Mouse (Mus musculus) lung, embryonic 14.5 days (tissue): ENCODE measurements around the gene Gpr89. TPM values are rescaled to one million over a fixed set of nuclear protein-coding genes. Genes with fewer than 3 reads are reported as not detected.

Experiments used
- ATAC-seq: fragments of 200-750 bp; cut with Nextera tagmentation; 2 replicates; pipeline ENCODE4 v1.8.0; 2017; ENCODE audit warnings: mild to moderate bottlenecking, moderate TSS enrichment, moderate library complexity; ENCODE audit not compliant: insufficient read depth
- DNase-seq: peaks from one replicate; pipeline ENCODE4 v3.0.0-alpha.2; 2015
- H3K27ac ChIP-seq: fragments of 300-500 bp; sonication (generic); 2 replicates; pipeline ENCODE4 v1.5.1; 2014; ENCODE audit warnings: low read depth, mild to moderate bottlenecking, moderate library complexity
- H3K27me3 ChIP-seq: fragments of 300-500 bp; sonication (generic); 2 replicates; pipeline ENCODE4 v1.6.1; 2014; ENCODE audit warnings: low read length, control low read depth; ENCODE audit not compliant: insufficient read depth
- H3K36me3 ChIP-seq: fragments of 300-500 bp; sonication (generic); 2 replicates; pipeline ENCODE4 v1.6.1; 2014; ENCODE audit warnings: control low read depth; ENCODE audit not compliant: insufficient read depth
- H3K4me1 ChIP-seq: fragments of 300-500 bp; sonication (generic); 2 replicates; pipeline ENCODE4 v1.6.1; 2014; ENCODE audit warnings: antibody characterized with exemption, control low read depth; ENCODE audit not compliant: insufficient read depth
- H3K4me2 ChIP-seq: fragments of 300-500 bp; sonication (generic); 2 replicates; pipeline ENCODE4 v1.6.1; 2014; ENCODE audit warnings: mild to moderate bottlenecking
- H3K4me3 ChIP-seq: fragments of 300-500 bp; sonication (generic); 2 replicates; pipeline ENCODE4 v1.5.1; 2014; ENCODE audit warnings: low read depth, low read length
- H3K9ac ChIP-seq: fragments of 300-500 bp; sonication (generic); 2 replicates; pipeline ENCODE4 v1.6.1; 2014
- H3K9me3 ChIP-seq: fragments of 300-500 bp; sonication (generic); 2 replicates; pipeline ENCODE4 v1.6.1; 2016; ENCODE audit warnings: low read depth, low read length, control low read depth
- CTCF ChIP-seq: IDR thresholded peaks from 2 replicates; pipeline ENCODE4 v1.5.1; 2016; ENCODE audit warnings: antibody characterized with exemption, low read depth
- WGBS: fragments of 180-500 bp; shearing (Covaris S2); extraction: QIAGEN DNeasy Blood & Tissue Kit; methylation state at CpG from one replicate; pipeline ENCODE4 v1.1.7; 2014; 5-methylcytosine and 5-hydroxymethylcytosine counted together
- polyA plus RNA-seq: library from polyadenylated mRNA; unstranded; fragments of >200 nt; fragmentation: Nextera tagmentation; extraction: Ambion mirVana; gene quantifications from 2 replicates; pipeline ENCODE4 v1.2.1, GENCODE M21; 2014

Gene Gpr89
- polyA plus RNA-seq, 1 experiment from 2014 or later, result 35.4 TPM

DNA sequence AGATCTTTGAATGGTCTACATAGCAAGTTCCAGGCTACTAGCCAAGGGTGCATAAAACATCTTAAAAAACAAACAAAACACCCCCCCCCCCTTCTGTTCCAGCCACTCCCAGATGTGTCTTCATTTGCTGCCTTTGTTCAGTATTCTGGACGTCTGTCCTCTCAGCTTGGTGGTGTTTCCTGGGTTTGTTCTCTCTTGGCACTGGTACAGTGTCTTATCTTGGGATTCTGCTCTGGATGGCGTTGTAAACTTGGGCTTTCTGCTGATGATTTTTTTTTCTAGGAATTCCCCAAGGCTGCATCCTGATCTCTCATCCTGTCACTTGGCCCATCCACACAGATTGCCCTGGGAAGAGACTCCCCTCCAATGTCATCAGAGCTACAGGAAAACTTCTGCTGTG lies 68.7 kb downstream of the Gpr89 start:
- Histone ChIP-seq H3K4me1 (no peaks in the 10 kb centered on the region), H3K36me3 (no peaks in the 10 kb centered on the region), H3K4me2 (no peak overlapping the region), H3K9me3 (no peaks in the 10 kb centered on the region), H3K27ac (no peak overlapping the region), H3K27me3 (no peaks in the 10 kb centered on the region), H3K4me3 (no peak overlapping the region), H3K9ac (no peak overlapping the region)
- no peak for TF ChIP-seq CTCF
- WGBS, result 26% methylated on average over 2 of the region's 2 CpGs
- no peak for ATAC-seq
- DNase-seq, result no peak

DNA sequence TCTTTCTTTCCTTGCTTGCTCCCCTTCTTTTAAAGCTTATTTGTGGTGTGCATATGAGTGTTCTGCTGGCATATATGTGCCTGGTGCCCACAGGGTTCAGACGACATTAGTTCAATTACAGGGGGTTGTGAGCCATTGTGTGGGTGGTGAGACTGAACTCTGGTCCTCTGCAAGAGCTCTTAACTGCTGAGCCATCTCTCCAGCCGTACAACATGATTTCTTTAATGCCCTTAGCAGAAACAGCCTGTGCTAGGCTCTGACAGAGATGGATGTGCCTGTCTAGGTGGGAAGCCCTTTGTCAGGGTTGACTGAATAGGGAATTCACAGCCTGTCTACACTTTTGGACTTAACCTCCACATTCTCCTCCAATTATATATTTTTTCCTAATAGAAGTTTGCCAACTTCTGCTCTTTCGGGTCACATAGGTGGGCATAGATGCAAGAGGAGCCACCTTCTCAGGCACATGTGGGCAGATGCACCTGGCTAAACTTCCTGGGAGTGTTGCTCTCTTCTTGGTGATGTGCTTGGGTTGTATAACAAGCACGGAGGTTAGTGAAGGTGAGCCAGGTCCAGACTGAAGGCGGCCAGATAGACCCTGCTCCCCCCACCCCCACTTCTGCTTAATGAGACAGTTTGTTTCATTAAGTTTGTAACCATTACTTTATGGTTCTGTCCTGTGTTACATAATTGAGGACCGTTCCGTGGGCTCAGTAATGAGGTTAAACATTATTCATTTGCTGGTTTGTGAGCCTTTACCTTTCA lies 70.4 kb downstream of the Gpr89 start:
- no peaks in the 10 kb centered on the region for H3K27me3 ChIP-seq
- ATAC-seq, result no peak
- no peak for TF ChIP-seq CTCF
- H3K9ac ChIP-seq, result no peak overlapping the region
- no peaks in the 10 kb centered on the region for H3K4me1 ChIP-seq
- no peak overlapping the region for H3K4me2 ChIP-seq
- H3K27ac ChIP-seq, result no peak overlapping the region
- H3K9me3 ChIP-seq, result no peaks in the 10 kb centered on the region
- H3K36me3 ChIP-seq, result no peaks in the 10 kb centered on the region
- no peak overlapping the region for H3K4me3 ChIP-seq
- no peak for DNase-seq
- 70% methylated on average over 7 of the region's 7 CpGs for WGBS

DNA sequence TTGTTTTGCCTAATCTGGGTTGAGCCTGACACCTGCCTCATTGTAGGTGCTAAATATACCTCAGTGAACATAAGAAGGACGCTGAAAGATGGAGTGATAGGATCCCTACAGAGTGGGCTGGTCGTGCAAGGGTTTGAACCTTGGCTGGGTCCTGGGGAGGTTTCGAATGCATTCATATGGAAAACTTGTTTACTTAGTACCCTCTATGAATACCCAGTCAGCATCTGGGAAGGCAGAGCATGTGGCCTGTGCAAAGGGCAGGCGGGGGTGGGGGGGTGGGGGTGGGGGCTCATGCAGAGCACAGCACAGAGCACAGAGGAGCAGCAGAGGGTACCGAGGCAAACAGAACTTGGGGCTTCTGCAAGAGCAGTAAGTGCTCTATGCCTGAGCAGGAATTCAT lies 72.2 kb downstream of the Gpr89 start:
- H3K36me3 ChIP-seq, result no peaks in the 10 kb centered on the region
- 43% methylated on average over 5 of the region's 5 CpGs for WGBS
- DNase-seq, result no peak
- H3K27me3 ChIP-seq, result no peaks in the 10 kb centered on the region
- no peak for TF ChIP-seq CTCF
- no peak overlapping the region for H3K4me2 ChIP-seq
- no peaks in the 10 kb centered on the region for H3K9me3 ChIP-seq
- H3K27ac ChIP-seq, result no peak overlapping the region
- no peak overlapping the region for H3K9ac ChIP-seq
- ATAC-seq, result no peak
- H3K4me3 ChIP-seq, result no peak overlapping the region
- H3K4me1 ChIP-seq, result no peaks in the 10 kb centered on the region

GRCm38 (mm10) chr3:96829856-96830255 lies 75.3 kb downstream of the Gpr89 start:
- DNase-seq (no peak), ATAC-seq (no peak)
- Histone ChIP-seq H3K27me3 (no peaks in the 10 kb centered on the region), H3K9ac (no peak overlapping the region), H3K4me2 (no peak overlapping the region), H3K4me3 (no peak overlapping the region), H3K27ac (no peak overlapping the region), H3K9me3 (no peaks in the 10 kb centered on the region), H3K36me3 (no peaks in the 10 kb centered on the region), H3K4me1 (no peaks in the 10 kb centered on the region)
- 72% methylated on average over 10 of the region's 10 CpGs for WGBS
- TF ChIP-seq CTCF, result no peak

- Histone ChIP-seq H3K27ac (no peak within 1 kb of the TSS), H3K9ac (no peak within 1 kb of the TSS), H3K4me2 (no peak within 1 kb of the TSS), H3K36me3 (no peaks in the 10 kb centered on the region), H3K9me3 (no peaks in the 10 kb centered on the region), H3K27me3 (no peaks in the 10 kb centered on the region), H3K4me1 (no peaks in the 10 kb centered on the region), H3K4me3 (no peak within 1 kb of the TSS)
- DNase-seq, result no peak
- 69% methylated on average over 1 of the region's 1 CpGs for WGBS
- no peak for ATAC-seq
- no peak for TF ChIP-seq CTCF
These were observed 76.2 kb downstream of the Gpr89 start, which contains the start of the genes Pdzk1 and Cd160 for GRCm38 (mm10) chr3:96828984-96829383. Pdzk1 (plus strand) TSS chr3:96829284. Cd160 (minus strand) TSS chr3:96829351.

DNA sequence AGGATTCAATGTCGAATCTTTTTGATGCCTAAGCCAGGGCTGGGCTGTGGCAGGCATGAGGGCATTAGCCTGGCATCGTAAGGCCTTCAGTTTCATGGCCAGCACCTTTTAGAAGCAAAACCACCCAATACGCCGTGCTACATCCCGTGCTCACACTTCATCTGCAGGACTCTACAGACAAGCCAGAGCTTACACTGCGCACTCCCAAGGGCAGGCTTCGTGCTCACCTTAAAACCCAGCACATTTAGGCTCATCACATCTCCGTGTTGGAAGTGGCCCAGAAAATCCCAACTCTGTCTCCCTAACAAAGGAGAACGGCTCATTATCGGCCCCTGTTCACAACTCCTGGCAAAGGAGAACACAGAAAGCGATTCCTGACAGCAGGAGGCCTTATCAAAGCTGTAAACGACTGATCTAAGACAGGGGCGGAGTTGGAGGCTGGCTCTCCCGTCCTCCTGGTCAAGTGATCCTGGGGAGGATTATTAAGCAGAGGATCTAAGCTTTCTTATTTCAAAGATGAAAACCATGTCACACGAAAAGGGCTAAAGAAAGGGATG lies 76.8 kb downstream of the Gpr89 start:
- H3K9ac ChIP-seq, result no peak overlapping the region
- no peak for ATAC-seq
- no peaks in the 10 kb centered on the region for H3K27me3 ChIP-seq
- no peak overlapping the region for H3K4me2 ChIP-seq
- 29% methylated on average over 15 of the region's 15 CpGs for WGBS
- no peaks in the 10 kb centered on the region for H3K4me1 ChIP-seq
- no peak for TF ChIP-seq CTCF
- no peaks in the 10 kb centered on the region for H3K36me3 ChIP-seq
- H3K27ac ChIP-seq, result no peak overlapping the region
- H3K4me3 ChIP-seq, result no peak overlapping the region
- no peaks in the 10 kb centered on the region for H3K9me3 ChIP-seq
- DNase-seq, result no peak

DNA sequence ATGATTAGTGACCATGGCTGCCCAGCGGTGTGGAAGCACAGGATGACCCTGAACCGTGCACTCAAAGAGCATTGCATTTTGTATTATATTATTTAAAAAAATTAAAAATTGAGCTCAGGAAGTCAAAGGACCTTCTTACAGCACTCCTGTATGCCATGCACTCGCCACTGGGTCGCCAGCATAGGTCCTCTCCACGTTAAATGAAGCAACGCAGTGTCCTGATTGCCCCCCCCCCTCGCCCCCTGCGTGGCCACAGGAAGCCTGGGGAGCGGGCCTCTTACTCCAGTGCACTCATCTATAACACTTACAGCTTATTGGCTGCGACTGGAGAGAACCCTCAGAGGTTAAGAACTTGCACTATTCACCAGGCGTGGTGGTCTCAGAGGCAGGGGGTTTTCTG lies 79.9 kb downstream of the Gpr89 start:
- 30% methylated on average over 11 of the region's 11 CpGs for WGBS
- no peaks in the 10 kb centered on the region for H3K4me1 ChIP-seq
- ATAC-seq (no peak), DNase-seq (no peak)
- no peak overlapping the region for H3K27ac ChIP-seq
- H3K27me3 ChIP-seq, result no peaks in the 10 kb centered on the region
- TF ChIP-seq CTCF, result no peak
- H3K4me2 ChIP-seq, result no peak overlapping the region
- no peak overlapping the region for H3K4me3 ChIP-seq
- H3K9me3 ChIP-seq, result no peaks in the 10 kb centered on the region
- no peak overlapping the region for H3K9ac ChIP-seq
- H3K36me3 ChIP-seq, result no peaks in the 10 kb centered on the region
